Mouse (Mus musculus) embryonic facial prominence, embryonic 13.5 days (tissue): ENCODE results near the gene Dmbt1. TPM values are rescaled to one million over a fixed set of nuclear protein-coding genes. Genes with fewer than 3 reads are reported as not detected.

Source experiments
- ATAC-seq: fragments of 200-750 bp; cut with Nextera tagmentation; 2 replicates; pipeline ENCODE4 v1.8.0; 2017; ENCODE audit warnings: low read depth; ENCODE audit not compliant: insufficient number of reproducible peaks, insufficient read depth, low FRiP score, low TSS enrichment
- H3K27ac ChIP-seq: fragments of 300-500 bp; sonication (generic); 2 replicates; pipeline ENCODE4 v1.5.1; 2015; ENCODE audit warnings: moderate library complexity, mild to moderate bottlenecking, inconsistent platforms
- H3K27me3 ChIP-seq: fragments of 300-500 bp; sonication (generic); 2 replicates; pipeline ENCODE4 v1.6.1; 2015; ENCODE audit warnings: mild to moderate bottlenecking, inconsistent platforms
- H3K36me3 ChIP-seq: fragments of 300-500 bp; sonication (generic); 2 replicates; pipeline ENCODE4 v1.6.1; 2015; ENCODE audit warnings: mild to moderate bottlenecking, inconsistent platforms
- H3K4me1 ChIP-seq: fragments of 300-500 bp; sonication (generic); 2 replicates; pipeline ENCODE4 v1.6.1; 2015; ENCODE audit warnings: inconsistent platforms
- H3K4me2 ChIP-seq: fragments of 300-500 bp; sonication (generic); 2 replicates; pipeline ENCODE4 v1.6.1; 2015; ENCODE audit warnings: moderate library complexity, mild to moderate bottlenecking, inconsistent platforms
- H3K4me3 ChIP-seq: fragments of 300-500 bp; sonication (generic); 2 replicates; pipeline ENCODE4 v1.5.1; 2015; ENCODE audit warnings: mild to moderate bottlenecking, inconsistent platforms
- H3K9ac ChIP-seq: fragments of 300-500 bp; sonication (generic); 2 replicates; pipeline ENCODE4 v1.6.1; 2015; ENCODE audit warnings: mild to moderate bottlenecking, inconsistent platforms
- H3K9me3 ChIP-seq: fragments of 300-500 bp; sonication (generic); 2 replicates; pipeline ENCODE4 v1.6.1; 2016; ENCODE audit warnings: inconsistent platforms
- WGBS: fragments of 180-500 bp; shearing (Covaris S2); methylation state at CpG from one replicate; pipeline ENCODE4 v1.1.7; 2015; ENCODE audit warnings: mixed read lengths; 5-methylcytosine and 5-hydroxymethylcytosine counted together
- polyA plus RNA-seq: library from polyadenylated mRNA; unstranded; fragments of >200 nt; fragmentation: Nextera tagmentation; extraction: Ambion mirVana; gene quantifications from 2 replicates; pipeline ENCODE4 v1.2.1, GENCODE M21; 2015

Dmbt1 gene
- polyA plus RNA-seq, 1 experiment from 2014 or later, result not detected

GRCm38 (mm10) chr7:131122210-131122807 lies 90.5 kb downstream of the Dmbt1 start:
- Histone ChIP-seq H3K4me2 (no peak overlapping the region), H3K4me1 (no peaks in the 10 kb centered on the region), H3K9me3 (no peaks in the 10 kb centered on the region), H3K4me3 (no peak overlapping the region), H3K27ac (no peak overlapping the region), H3K36me3 (no peaks in the 10 kb centered on the region), H3K9ac (no peak overlapping the region), H3K27me3 (no peaks in the 10 kb centered on the region)
- ATAC-seq, result no peak
- WGBS, result 75% methylated on average over 2 of the region's 2 CpGs

- no peak overlapping the region for H3K27ac ChIP-seq
- H3K27me3 ChIP-seq, result no peaks in the 10 kb centered on the region
- no peak overlapping the region for H3K9ac ChIP-seq
- H3K4me3 ChIP-seq, result no peak overlapping the region
- H3K4me2 ChIP-seq, result no peak overlapping the region
- no peaks in the 10 kb centered on the region for H3K4me1 ChIP-seq
- no peak for ATAC-seq
- H3K36me3 ChIP-seq, result no peaks in the 10 kb centered on the region
- no peaks in the 10 kb centered on the region for H3K9me3 ChIP-seq
- WGBS, result 62% methylated on average over 12 of the region's 12 CpGs
Observed at GRCm38 (mm10) chr7:131130021-131130420, 98.2 kb downstream of the Dmbt1 start.

DNA sequence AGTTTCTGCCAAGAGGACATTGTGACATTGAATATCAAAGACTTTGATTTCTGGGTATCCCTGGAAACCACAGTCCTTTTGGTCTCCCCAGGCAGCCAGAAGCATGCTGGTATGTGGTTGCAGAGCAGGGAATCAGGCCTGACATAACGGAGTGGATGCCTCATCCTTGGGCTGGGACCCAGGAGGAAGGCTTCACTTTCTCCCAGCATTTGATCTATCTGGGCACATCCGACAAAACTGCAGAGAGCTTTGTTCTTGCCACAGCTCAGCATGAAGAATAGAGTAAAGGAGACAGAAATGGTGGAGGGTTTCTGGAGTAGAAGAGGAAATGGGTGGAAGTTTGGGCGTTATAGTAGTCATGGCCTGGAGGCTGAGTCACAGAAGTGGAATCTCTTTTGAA lies 101.3 kb downstream of the Dmbt1 start:
- WGBS, result 77% methylated on average over 3 of the region's 3 CpGs
- no peak for ATAC-seq

GRCm38 (mm10) chr7:131146214-131146613 lies 114.4 kb downstream of the Dmbt1 start, which contains the start of gene 4933402N03Rik:
TSS of gene 4933402N03Rik (minus strand) at chr7:131146314.
- Histone ChIP-seq H3K4me3 (no peak within 1 kb of the TSS), H3K27me3 (no peaks in the 10 kb centered on the region), H3K4me2 (no peak within 1 kb of the TSS), H3K9ac (no peak within 1 kb of the TSS), H3K27ac (no peak within 1 kb of the TSS), H3K9me3 (no peaks in the 10 kb centered on the region), H3K4me1 (no peaks in the 10 kb centered on the region), H3K36me3 (no peaks in the 10 kb centered on the region)
- ATAC-seq, result no peak
- WGBS, result 90% methylated on average over 2 of the region's 2 CpGs

More for the DNA sequence above, 101.3 kb downstream of the Dmbt1 start:
- no peak overlapping the region for H3K4me3 ChIP-seq
- no peak overlapping the region for H3K4me2 ChIP-seq
- no peaks in the 10 kb centered on the region for H3K27me3 ChIP-seq
- H3K36me3 ChIP-seq, result no peaks in the 10 kb centered on the region
- H3K9ac ChIP-seq, result no peak overlapping the region
- no peaks in the 10 kb centered on the region for H3K4me1 ChIP-seq
- no peak overlapping the region for H3K27ac ChIP-seq
- no peaks in the 10 kb centered on the region; the same call in 1 of the 2 replicates for H3K9me3 ChIP-seq

GRCm38 (mm10) chr7:131150179-131150578 lies 118.3 kb downstream of the Dmbt1 start:
- 86% methylated on average over 3 of the region's 3 CpGs for WGBS
- Histone ChIP-seq H3K27ac (no peak overlapping the region), H3K4me3 (no peak overlapping the region), H3K4me1 (no peaks in the 10 kb centered on the region), H3K27me3 (no peaks in the 10 kb centered on the region), H3K9ac (no peak overlapping the region), H3K9me3 (no peaks in the 10 kb centered on the region), H3K4me2 (no peak overlapping the region), H3K36me3 (no peaks in the 10 kb centered on the region)
- no peak for ATAC-seq

- H3K36me3 ChIP-seq, result no peaks in the 10 kb centered on the region
- H3K27me3 ChIP-seq, result no peaks in the 10 kb centered on the region
- 74% methylated on average over 5 of the region's 5 CpGs for WGBS
- no peak overlapping the region for H3K4me3 ChIP-seq
- H3K4me1 ChIP-seq, result no peaks in the 10 kb centered on the region
- no peak overlapping the region for H3K27ac ChIP-seq
- no peak overlapping the region for H3K9ac ChIP-seq
- no peak overlapping the region for H3K4me2 ChIP-seq
- no peak for ATAC-seq
- H3K9me3 ChIP-seq, result no peaks in the 10 kb centered on the region
Observed at GRCm38 (mm10) chr7:131153044-131153443, 121.2 kb downstream of the Dmbt1 start.

DNA sequence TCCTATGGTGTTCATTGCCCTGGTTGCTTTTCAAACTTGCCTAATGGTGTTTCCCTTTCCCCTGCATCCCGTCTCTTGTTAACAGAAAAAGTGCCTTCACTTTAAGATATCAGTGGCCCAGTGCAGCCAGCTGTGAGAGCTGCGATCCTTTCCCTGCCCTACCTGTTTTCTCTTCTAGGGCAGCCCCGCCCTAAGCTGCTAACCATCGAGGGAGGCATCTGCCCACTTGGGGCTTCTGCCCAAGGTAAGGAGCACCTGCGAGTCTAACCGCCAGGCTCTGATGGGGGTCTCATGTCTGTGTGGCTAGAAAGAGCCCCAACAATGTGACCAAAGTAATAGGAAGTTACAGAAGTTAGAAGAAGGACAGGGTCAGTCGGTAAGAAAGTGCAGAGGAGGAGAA lies 130.4 kb downstream of the Dmbt1 start:
- H3K9ac ChIP-seq, result no peak overlapping the region
- H3K27me3 ChIP-seq, result no peaks in the 10 kb centered on the region
- WGBS, result 69% methylated on average over 7 of the region's 7 CpGs
- H3K36me3 ChIP-seq, result no peaks in the 10 kb centered on the region
- H3K27ac ChIP-seq, result no peak overlapping the region
- no peak overlapping the region for H3K4me3 ChIP-seq
- no peak for ATAC-seq
- H3K9me3 ChIP-seq, result no peaks in the 10 kb centered on the region
- H3K4me2 ChIP-seq, result no peak overlapping the region
- H3K4me1 ChIP-seq, result no peaks in the 10 kb centered on the region

DNA sequence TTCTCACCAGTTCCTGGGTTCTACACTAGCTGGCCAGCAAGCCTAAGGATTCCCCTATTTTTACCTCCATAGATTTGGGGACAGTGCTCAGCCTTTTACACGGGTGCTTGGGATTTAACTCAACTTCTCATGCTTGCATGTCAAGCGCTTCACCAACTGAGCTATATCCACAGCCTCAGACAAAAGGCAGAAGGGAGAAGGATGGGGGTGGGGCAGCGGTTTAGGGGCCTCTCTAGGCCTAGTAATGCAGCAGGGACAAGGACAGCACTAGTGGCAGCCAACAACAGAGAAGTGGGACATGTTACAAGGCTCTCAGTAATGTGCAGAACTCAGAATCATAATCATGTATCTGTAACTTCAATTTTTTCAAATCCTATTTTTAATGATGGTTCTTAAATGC lies 135.9 kb downstream of the Dmbt1 start:
- H3K4me3 ChIP-seq, result no peak overlapping the region
- H3K36me3 ChIP-seq, result no peaks in the 10 kb centered on the region
- no peak overlapping the region for H3K4me2 ChIP-seq
- no peaks in the 10 kb centered on the region for H3K4me1 ChIP-seq
- H3K9me3 ChIP-seq, result no peaks in the 10 kb centered on the region
- no peak overlapping the region for H3K9ac ChIP-seq
- H3K27me3 ChIP-seq, result no peaks in the 10 kb centered on the region
- WGBS, result 81% methylated on average over 3 of the region's 3 CpGs
- no peak for ATAC-seq
- H3K27ac ChIP-seq, result no peak overlapping the region

DNA sequence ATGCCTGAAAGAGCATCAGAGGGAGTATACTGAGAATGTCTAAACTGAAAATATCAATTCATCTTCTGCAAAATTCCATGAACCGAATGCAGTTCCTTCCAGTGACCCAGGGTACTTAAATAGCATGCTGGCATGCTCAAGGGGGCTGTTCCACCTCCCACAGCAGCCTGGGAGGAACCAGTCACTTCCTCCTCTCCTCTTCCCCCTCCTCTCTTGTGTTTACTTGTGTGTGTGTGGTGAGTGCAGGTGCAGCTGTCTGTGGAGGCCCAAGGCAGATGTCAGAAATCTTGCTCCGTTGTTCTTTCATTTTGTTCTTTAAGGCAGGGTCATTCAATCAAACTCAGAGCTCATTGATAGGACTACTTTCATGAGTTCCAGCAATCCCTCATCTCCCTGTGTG lies 137.2 kb downstream of the Dmbt1 start:
- Histone ChIP-seq H3K9ac (no peak overlapping the region), H3K9me3 (no peaks in the 10 kb centered on the region), H3K27ac (no peak overlapping the region), H3K4me3 (no peak overlapping the region), H3K27me3 (no peaks in the 10 kb centered on the region), H3K4me2 (no peak overlapping the region), H3K4me1 (no peaks in the 10 kb centered on the region), H3K36me3 (no peaks in the 10 kb centered on the region)
- 60% methylated on average over 2 of the region's 2 CpGs for WGBS
- no peak for ATAC-seq

Other genes starting within 250 kb of the Dmbt1 start
- 40.4 and 52.6 TPM in 2 replicates for gene Plekha1, start 166.3 kb upstream of the Dmbt1 start, polyA plus RNA-seq
- gene Htra1, start 95.9 kb upstream of the Dmbt1 start, polyA plus RNA-seq, result 29.9 and 33.7 TPM in 2 replicates
- not detected in 2 replicates for gene 4933402N03Rik, start 114.3 kb downstream of the Dmbt1 start, polyA plus RNA-seq
- gene 5430419D17Rik, start 142.3 kb downstream of the Dmbt1 start, polyA plus RNA-seq, result not detected in 2 replicates